In the genomic region with DNA sequence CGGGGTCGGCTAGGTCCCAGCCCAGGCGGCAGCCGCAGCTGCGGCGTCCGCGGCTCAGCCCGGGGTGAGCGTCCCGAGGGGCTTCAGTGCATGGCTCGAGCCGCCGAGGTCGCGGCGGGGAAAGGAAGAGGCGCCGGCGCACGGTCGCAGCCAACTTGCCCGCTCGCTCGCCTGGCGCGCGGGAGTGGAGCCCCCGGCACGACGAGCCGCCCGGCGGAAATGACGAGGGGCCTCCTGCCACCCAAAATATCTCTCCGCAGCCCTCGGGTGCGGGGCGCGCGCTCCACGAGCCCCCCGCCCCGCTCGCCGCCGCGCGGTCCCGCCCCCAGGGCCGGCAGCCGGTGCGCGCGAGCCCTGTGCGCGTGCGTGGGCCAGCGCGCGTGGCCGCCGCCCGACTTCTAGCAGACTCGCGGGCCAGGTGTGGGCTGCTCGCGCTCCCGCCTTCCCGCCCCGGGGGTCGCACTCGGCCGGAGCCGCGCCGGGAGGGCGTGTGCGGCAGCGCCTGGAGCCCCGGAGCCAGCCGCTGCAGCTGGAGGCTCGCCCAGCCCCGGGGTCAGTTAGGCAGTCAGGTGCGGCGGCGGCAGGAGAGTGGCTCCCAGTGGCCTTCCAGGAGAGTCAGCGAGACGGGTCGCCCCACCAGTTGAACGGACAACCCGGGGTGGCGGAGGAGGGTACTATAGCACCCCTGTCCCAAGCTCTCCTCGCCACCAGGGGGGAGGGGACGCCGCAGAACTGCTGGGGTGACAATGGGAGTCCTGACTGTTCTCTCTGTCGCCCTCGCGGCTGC, we compare ENCODE assay signal across 8 mouse cellular contexts. TPM values are rescaled to one million over a fixed set of nuclear protein-coding genes. Genes with fewer than 3 reads are reported as not detected.
DNase-seq lines count a peak whose midpoint lies in the region; ATAC-seq lines count a peak whose summit lies in the region.

A gene (minus strand): TSS at position 238 of the 787 bp plus-strand sequence.

- peak within 1 kb of the TSS; percentile 51 for H3K4me3 ChIP-seq in liver, embryonic 13.5 days (replicated peaks)

- no peak within 1 kb of the TSS for H3K9ac ChIP-seq in liver, embryonic 13.5 days

- peak; percentile 1 for DNase-seq in ovary, adult 18-20 months (ENCODE audit: low spot score)
- no peak for DNase-seq in ovary, postnatal 36 days (ENCODE audit: low spot score)
- peak; percentile 63 to 76 for DNase-seq in cerebellum, postnatal 14 days
- DNase-seq in frontal cortex, postnatal 25 days (ENCODE audit: low spot score in 2 of 2): peak; percentile 18 to 27
- peak; percentile 8 for DNase-seq in kidney, postnatal 14 days
- no peak for DNase-seq in liver, embryonic 13.5 days
- DNase-seq in retina, embryonic 14.5 days (ENCODE audit: low spot score): peak; percentile 58
- no peak for DNase-seq in spleen, postnatal 10 days (ENCODE audit: low spot score in 2 of 2)

- H3K9me3 ChIP-seq in liver, embryonic 13.5 days (replicated peaks): no peaks in the 10 kb centered on the region

- no peaks in the 10 kb centered on the region for H3K4me1 ChIP-seq in liver, embryonic 13.5 days (replicated peaks)

- no peak within 1 kb of the TSS for H3K27ac ChIP-seq in liver, embryonic 13.5 days

- ATAC-seq in liver, embryonic 13.5 days (ENCODE audit: low read depth): no peak

- no peaks in the 10 kb centered on the region for H3K36me3 ChIP-seq in liver, embryonic 13.5 days

- peak within 1 kb of the TSS; percentile 60 for H3K4me2 ChIP-seq in liver, embryonic 13.5 days

- peaks cover 30% of the 10 kb centered on the region for H3K27me3 ChIP-seq in liver, embryonic 13.5 days

- WGBS in liver, embryonic 13.5 days (ENCODE audit: insufficient replicate concordance): 11% methylated on average over 71 of the region's 99 CpGs

RNA-seq across cellular contexts. Expression of the gene that starts here (rescaled TPM):
- polyA plus RNA-seq in liver, embryonic 13.5 days (2015; fragmentation: Nextera tagmentation; extraction: Ambion mirVana): 0.07 TPM in 2 replicates

Comparison
In these comparisons a context has a peak if more than half of its experiments do, and no peak if none do; other contexts are left out.
1. DNase-seq: peak in ovary, adult 18-20 months (single experiment), cerebellum, postnatal 14 days (2 of 2), frontal cortex, postnatal 25 days (2 of 2), kidney, postnatal 14 days (single experiment) and retina, embryonic 14.5 days (single experiment); none in ovary, postnatal 36 days (single experiment), liver, embryonic 13.5 days (single experiment) and spleen, postnatal 10 days (0 of 2).